Mouse (Mus musculus): ENCODE results near the gene Myh3.

GRCm38 (mm10) chr11:67113381-67113780, 35.3 kb downstream of the Myh3 start:
- TF ChIP-seq CTCF (IDR thresholded peaks at IDR 0.05; ENCODE audit: low read depth): no peak
- no peak for TF ChIP-seq EP300 (IDR thresholded peaks at IDR 0.05; ENCODE audit: low read depth)
